Mouse (Mus musculus): ENCODE measurements at regions not wholly inside any gene's neighbourhood (a gene's known extent, or its start where the extent isn't known, plus 50 kb on each side); places are given as distances from the start of the nearest gene placed in this dataset.

GRCm38 (mm10) chr2:50674856-50675175 is 378.2 kb upstream of the Mmadhc start:
- Histone ChIP-seq H3K4me2 (ENCODE audit: low read depth) (no peak overlapping the region), H3K4me3 (no peak overlapping the region), H3ac (ENCODE audit: control insufficient read depth, insufficient read length) (no peak overlapping the region), H3K27me3 (ENCODE audit: control insufficient read depth, insufficient read depth, insufficient read length) (no peaks in the 10 kb centered on the region), H3K36me3 (ENCODE audit: control insufficient read depth, insufficient read depth) (no peaks in the 10 kb centered on the region), H3K79me2 (ENCODE audit: control insufficient read depth, insufficient read depth) (no peaks in the 10 kb centered on the region)
- TF ChIP-seq TCF3 (IDR thresholded peaks at IDR 0.05; ENCODE audit: insufficient read length, low read depth) (no peak), MAX (IDR thresholded peaks at IDR 0.05; ENCODE audit: low read depth) (no peak), POLR2AphosphoS2 (IDR thresholded peaks at IDR 0.05; ENCODE audit: insufficient read length, low read depth) (no peak), TCF12 (IDR thresholded peaks at IDR 0.05; ENCODE audit: insufficient read depth, poor library complexity, severe bottlenecking) (no peak), E2F4 (IDR thresholded peaks at IDR 0.05; ENCODE audit: insufficient read depth) (no peak), POLR2A (IDR thresholded peaks at IDR 0.05; ENCODE audit: insufficient read length, low read depth) (no peak), USF1 (IDR thresholded peaks at IDR 0.05; ENCODE audit: low read depth) (no peak), REST (IDR thresholded peaks at IDR 0.05; ENCODE audit: insufficient read depth, insufficient read length) (no peak), SRF (IDR thresholded peaks at IDR 0.05; ENCODE audit: control insufficient read depth, insufficient read length, low read depth) (no peak), CEBPB (IDR thresholded peaks at IDR 0.05; ENCODE audit: insufficient read depth, poor library complexity, severe bottlenecking) (no peak), MYOG (IDR thresholded peaks at IDR 0.05; ENCODE audit: control insufficient read depth in 1 of 3, insufficient read depth in 1 of 3, insufficient read length in 2 of 3, low read depth in 2 of 3) (no peak), MYOD1 (IDR thresholded peaks at IDR 0.05; ENCODE audit: control insufficient read depth in 1 of 3, insufficient read length in 2 of 3, low read depth in 2 of 3) (no peak)

GRCm38 (mm10) chr2:50674151-50674855 is 377.7 kb upstream of the Mmadhc start:
- H3ac ChIP-seq (ENCODE audit: control insufficient read depth, insufficient read length) = no peak overlapping the region
- H3K36me3 ChIP-seq (ENCODE audit: control insufficient read depth, insufficient read depth) = no peaks in the 10 kb centered on the region
- no peaks in the 10 kb centered on the region for H3K27me3 ChIP-seq (ENCODE audit: control insufficient read depth, insufficient read depth, insufficient read length)
- H3K79me2 ChIP-seq (ENCODE audit: control insufficient read depth, insufficient read depth) = no peaks in the 10 kb centered on the region
- TF ChIP-seq E2F4 (IDR thresholded peaks at IDR 0.05; ENCODE audit: insufficient read depth) = no peak
- TF ChIP-seq MAX (IDR thresholded peaks at IDR 0.05; ENCODE audit: low read depth) = no peak
- TF ChIP-seq TCF3 (IDR thresholded peaks at IDR 0.05; ENCODE audit: insufficient read length, low read depth) = no peak
- no peak for TF ChIP-seq POLR2A (IDR thresholded peaks at IDR 0.05; ENCODE audit: insufficient read length, low read depth)
- TF ChIP-seq POLR2AphosphoS2 (IDR thresholded peaks at IDR 0.05; ENCODE audit: insufficient read length, low read depth) = no peak
- no peak for TF ChIP-seq CEBPB (IDR thresholded peaks at IDR 0.05; ENCODE audit: insufficient read depth, poor library complexity, severe bottlenecking)
- TF ChIP-seq SRF (IDR thresholded peaks at IDR 0.05; ENCODE audit: control insufficient read depth, insufficient read length, low read depth) = no peak
- TF ChIP-seq REST (IDR thresholded peaks at IDR 0.05; ENCODE audit: insufficient read depth, insufficient read length) = no peak
- no peak for TF ChIP-seq MYOG (IDR thresholded peaks at IDR 0.05; ENCODE audit: control insufficient read depth in 1 of 3, insufficient read depth in 1 of 3, insufficient read length in 2 of 3, low read depth in 2 of 3)
- no peak for TF ChIP-seq MYOD1 (IDR thresholded peaks at IDR 0.05; ENCODE audit: control insufficient read depth in 1 of 3, insufficient read length in 2 of 3, low read depth in 2 of 3)
- TF ChIP-seq TCF12 (IDR thresholded peaks at IDR 0.05; ENCODE audit: insufficient read depth, poor library complexity, severe bottlenecking) = no peak
- no peak for TF ChIP-seq USF1 (IDR thresholded peaks at IDR 0.05; ENCODE audit: low read depth)
- H3K4me2 ChIP-seq (ENCODE audit: low read depth) = no peak overlapping the region
- no peak overlapping the region for H3K4me3 ChIP-seq

GRCm38 (mm10) chr2:50669297-50669696 is 372.7 kb upstream of the Mmadhc start:
- H3K4me2 ChIP-seq (ENCODE audit: low read depth) = no peak overlapping the region
- no peaks in the 10 kb centered on the region for H3K79me2 ChIP-seq (ENCODE audit: control insufficient read depth, insufficient read depth)
- no peak overlapping the region for H3ac ChIP-seq (ENCODE audit: control insufficient read depth, insufficient read length)
- H3K36me3 ChIP-seq (ENCODE audit: control insufficient read depth, insufficient read depth) = no peaks in the 10 kb centered on the region
- TF ChIP-seq MYOG (IDR thresholded peaks at IDR 0.05; ENCODE audit: control insufficient read depth in 1 of 3, insufficient read depth in 1 of 3, insufficient read length in 2 of 3, low read depth in 2 of 3) (no peak), MAX (IDR thresholded peaks at IDR 0.05; ENCODE audit: low read depth) (no peak), E2F4 (IDR thresholded peaks at IDR 0.05; ENCODE audit: insufficient read depth) (no peak), TCF3 (IDR thresholded peaks at IDR 0.05; ENCODE audit: insufficient read length, low read depth) (no peak), REST (IDR thresholded peaks at IDR 0.05; ENCODE audit: insufficient read depth, insufficient read length) (no peak), POLR2A (IDR thresholded peaks at IDR 0.05; ENCODE audit: insufficient read length, low read depth) (no peak)
- no peaks in the 10 kb centered on the region for H3K27me3 ChIP-seq (ENCODE audit: control insufficient read depth, insufficient read depth, insufficient read length)
- H3K4me3 ChIP-seq = no peak overlapping the region

- H3ac ChIP-seq (ENCODE audit: control insufficient read depth, insufficient read length) = no peak overlapping the region
- no peaks in the 10 kb centered on the region for H3K79me2 ChIP-seq (ENCODE audit: control insufficient read depth, insufficient read depth)
- TF ChIP-seq MAX (IDR thresholded peaks at IDR 0.05; ENCODE audit: low read depth) (no peak), MYOG (IDR thresholded peaks at IDR 0.05; ENCODE audit: control insufficient read depth in 1 of 3, insufficient read depth in 1 of 3, insufficient read length in 2 of 3, low read depth in 2 of 3) (no peak), USF1 (IDR thresholded peaks at IDR 0.05; ENCODE audit: low read depth) (no peak), E2F4 (IDR thresholded peaks at IDR 0.05; ENCODE audit: insufficient read depth) (no peak), POLR2AphosphoS2 (IDR thresholded peaks at IDR 0.05; ENCODE audit: insufficient read length, low read depth) (no peak)
- no peak overlapping the region for H3K4me2 ChIP-seq (ENCODE audit: low read depth)
- H3K4me3 ChIP-seq = no peak overlapping the region
- no peaks in the 10 kb centered on the region for H3K27me3 ChIP-seq (ENCODE audit: control insufficient read depth, insufficient read depth, insufficient read length)
- H3K36me3 ChIP-seq (ENCODE audit: control insufficient read depth, insufficient read depth) = no peaks in the 10 kb centered on the region
Observed at GRCm38 (mm10) chr2:50668789-50669188, 372.2 kb upstream of the Mmadhc start.

GRCm38 (mm10) chr2:50667180-50667579 is 370.6 kb upstream of the Mmadhc start:
- H3ac ChIP-seq (ENCODE audit: control insufficient read depth, insufficient read length) = no peak overlapping the region
- no peak overlapping the region for H3K4me2 ChIP-seq (ENCODE audit: low read depth)
- H3K27me3 ChIP-seq (ENCODE audit: control insufficient read depth, insufficient read depth, insufficient read length) = no peaks in the 10 kb centered on the region
- TF ChIP-seq POLR2A (IDR thresholded peaks at IDR 0.05; ENCODE audit: insufficient read length, low read depth) (no peak), POLR2AphosphoS2 (IDR thresholded peaks at IDR 0.05; ENCODE audit: insufficient read length, low read depth) (no peak), SRF (IDR thresholded peaks at IDR 0.05; ENCODE audit: control insufficient read depth, insufficient read length, low read depth) (no peak), MYOD1 (IDR thresholded peaks at IDR 0.05; ENCODE audit: control insufficient read depth in 1 of 3, insufficient read length in 2 of 3, low read depth in 2 of 3) (no peak), MAX (IDR thresholded peaks at IDR 0.05; ENCODE audit: low read depth) (no peak), USF1 (IDR thresholded peaks at IDR 0.05; ENCODE audit: low read depth) (no peak), MYOG (IDR thresholded peaks at IDR 0.05; ENCODE audit: control insufficient read depth in 1 of 3, insufficient read depth in 1 of 3, insufficient read length in 2 of 3, low read depth in 2 of 3) (no peak), REST (IDR thresholded peaks at IDR 0.05; ENCODE audit: insufficient read depth, insufficient read length) (no peak), TCF12 (IDR thresholded peaks at IDR 0.05; ENCODE audit: insufficient read depth, poor library complexity, severe bottlenecking) (no peak), E2F4 (IDR thresholded peaks at IDR 0.05; ENCODE audit: insufficient read depth) (no peak), CEBPB (IDR thresholded peaks at IDR 0.05; ENCODE audit: insufficient read depth, poor library complexity, severe bottlenecking) (no peak), TCF3 (IDR thresholded peaks at IDR 0.05; ENCODE audit: insufficient read length, low read depth) (no peak)
- H3K36me3 ChIP-seq (ENCODE audit: control insufficient read depth, insufficient read depth) = no peaks in the 10 kb centered on the region
- no peak overlapping the region for H3K4me3 ChIP-seq
- no peaks in the 10 kb centered on the region for H3K79me2 ChIP-seq (ENCODE audit: control insufficient read depth, insufficient read depth)

Data from myocyte (in vitro differentiated cells).